Mouse (Mus musculus) cerebellum, adult 11 months (tissue): ENCODE results near the gene A930017K11Rik.

Experiments
- DNase-seq: peaks from one replicate; pipeline ENCODE4 v3.0.0; 2022

Gene A930017K11Rik

GRCm38 (mm10) chr17:25922120-25922519 lies 30.2 kb downstream of the A930017K11Rik start:
- DNase-seq: no peak

DNA sequence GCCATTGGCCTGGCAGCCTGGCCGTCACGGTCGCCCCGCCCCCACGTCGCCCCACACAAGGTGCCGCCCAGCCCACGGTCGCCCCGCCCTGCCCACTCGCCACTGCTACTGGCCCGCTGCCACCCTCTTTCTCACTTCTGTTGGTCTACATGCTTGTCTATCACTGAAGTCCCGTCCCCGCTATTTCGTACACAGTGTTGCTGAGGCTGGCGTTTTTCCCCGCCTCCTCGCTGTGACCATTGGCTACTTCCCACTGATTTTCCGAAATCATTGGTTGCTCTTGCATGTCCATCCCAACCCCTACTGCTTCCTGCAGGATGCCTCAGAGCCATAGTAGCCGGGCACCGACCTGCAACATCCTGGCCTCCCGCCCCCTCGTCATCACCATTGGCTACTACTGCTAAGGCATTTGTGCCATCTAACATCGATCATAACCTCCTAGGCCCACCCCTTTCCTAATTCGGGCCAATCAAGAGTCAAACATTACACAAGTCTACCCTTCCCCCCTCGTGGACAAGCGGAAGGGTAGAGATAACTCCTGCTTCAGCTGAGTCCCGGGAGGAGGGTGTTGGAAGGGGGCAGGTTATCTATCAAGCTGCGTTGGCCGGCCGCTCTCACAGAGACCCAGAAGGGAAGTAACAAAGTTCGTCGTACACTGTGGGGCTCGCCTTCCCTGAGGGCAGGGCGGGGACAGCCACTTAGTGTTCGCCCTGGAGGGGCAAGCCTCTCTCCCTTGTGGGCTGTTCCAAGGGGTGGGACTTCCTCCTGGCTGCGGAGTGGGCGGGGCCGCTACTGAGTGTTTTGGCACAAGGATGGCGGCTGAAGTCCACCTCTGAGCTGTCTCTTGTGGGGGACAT lies 32.4 kb downstream of the A930017K11Rik start:
- peak; percentile 100 for DNase-seq

GRCm38 (mm10) chr17:25919144-25919785 lies 33.1 kb downstream of the A930017K11Rik start, which contains the start of gene Rab40c:
Rab40c (minus strand) TSS chr17:25919727.
- no peak for DNase-seq

DNA sequence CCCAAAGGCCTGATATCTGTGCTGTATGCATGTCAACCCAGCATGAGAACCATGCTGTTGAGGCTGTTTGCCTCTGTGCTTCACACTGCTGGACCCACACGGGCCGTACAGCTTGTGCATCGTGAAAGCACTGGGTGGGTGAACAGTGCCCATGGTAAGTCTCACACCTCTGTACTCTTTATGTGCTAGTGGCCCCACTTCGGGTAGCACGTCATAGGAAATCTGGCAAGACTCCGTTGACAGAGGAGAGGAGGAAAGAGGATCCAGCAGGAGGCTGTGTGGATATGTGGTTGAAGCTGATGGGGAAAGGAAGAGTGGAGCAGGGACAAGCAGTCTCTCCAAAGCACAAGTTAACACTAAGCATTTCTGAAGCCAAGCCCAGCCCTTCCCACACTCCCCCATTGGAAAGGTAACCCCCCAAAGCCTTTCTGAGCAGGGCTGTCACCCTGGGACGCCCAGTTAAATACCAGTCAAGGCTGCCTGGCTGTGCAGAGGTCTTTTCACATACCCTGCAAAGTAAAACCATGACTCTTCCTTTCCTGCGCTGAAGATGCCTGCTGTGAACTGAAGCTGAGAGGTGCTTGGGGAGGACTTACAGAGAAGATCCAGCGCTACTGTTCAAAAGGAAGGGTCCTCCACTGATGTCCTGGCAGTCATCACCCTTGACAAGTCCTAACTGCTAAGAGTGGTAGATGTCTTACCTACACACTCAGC lies 34.2 kb downstream of the A930017K11Rik start:
- DNase-seq: no peak

GRCm38 (mm10) chr17:25916931-25917647 lies 35.3 kb downstream of the A930017K11Rik start:
- DNase-seq: no peak

DNA sequence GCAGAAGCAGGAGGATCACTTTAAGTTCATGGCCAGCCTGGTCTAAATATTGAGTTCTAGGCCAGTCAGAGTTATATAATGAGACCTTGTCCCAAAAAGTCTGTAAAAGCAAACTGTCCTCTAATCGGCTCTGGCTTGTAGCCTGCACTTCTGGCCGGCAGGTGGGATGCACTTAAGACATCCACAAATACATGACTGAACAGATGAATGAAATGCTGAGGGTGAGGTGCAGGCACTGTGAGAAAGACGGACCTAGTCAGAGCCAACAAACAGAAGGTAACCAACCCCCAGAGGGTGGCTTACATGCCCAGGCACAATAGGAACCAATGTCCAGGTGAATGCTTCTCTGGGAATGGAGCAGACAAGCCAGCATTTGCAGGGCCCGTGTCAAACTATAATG lies 38.1 kb downstream of the A930017K11Rik start:
- no peak for DNase-seq

DNA sequence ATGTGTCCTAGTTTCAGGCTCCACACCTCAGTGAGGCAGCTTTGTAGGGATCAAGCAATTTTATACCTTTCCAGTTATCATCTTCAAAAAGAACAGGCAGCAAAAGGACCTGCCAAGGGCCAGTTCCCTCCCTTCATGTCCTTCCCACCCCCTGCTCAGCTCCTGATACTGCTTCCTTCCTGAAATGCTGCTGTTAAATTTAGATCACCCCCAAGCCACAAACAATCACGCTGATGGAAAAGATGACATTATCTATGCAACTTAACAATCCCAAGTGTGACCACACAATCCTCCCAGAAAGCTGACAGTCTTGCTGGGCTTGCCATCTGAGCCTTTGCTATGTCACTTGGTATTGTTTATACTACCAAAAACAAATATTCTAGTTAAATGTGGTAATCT lies 38.5 kb downstream of the A930017K11Rik start:
- DNase-seq: no peak

GRCm38 (mm10) chr17:25913186-25913876 lies 39.0 kb downstream of the A930017K11Rik start:
- DNase-seq: peak; percentile 68

DNA sequence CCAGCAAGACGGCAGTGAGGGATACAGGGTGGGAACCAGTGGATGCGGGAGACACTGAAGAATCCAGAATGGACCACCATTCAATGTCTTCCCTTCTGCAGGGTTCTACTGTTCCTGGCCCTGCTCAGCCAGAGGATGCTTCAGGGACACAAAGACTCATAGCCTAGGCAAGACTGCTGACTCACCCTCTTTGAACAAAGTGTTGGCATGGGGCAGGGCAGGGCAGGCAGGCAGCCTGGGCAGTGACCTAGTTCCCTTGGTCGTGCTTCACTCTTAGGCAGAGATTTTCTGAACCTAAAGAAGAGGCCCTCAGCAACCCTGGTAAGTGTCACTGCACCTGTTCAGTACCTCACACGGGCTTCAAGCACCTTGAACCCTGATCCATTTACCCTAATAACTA lies 40.5 kb downstream of the A930017K11Rik start:
- peak; percentile 67 for DNase-seq

DNA sequence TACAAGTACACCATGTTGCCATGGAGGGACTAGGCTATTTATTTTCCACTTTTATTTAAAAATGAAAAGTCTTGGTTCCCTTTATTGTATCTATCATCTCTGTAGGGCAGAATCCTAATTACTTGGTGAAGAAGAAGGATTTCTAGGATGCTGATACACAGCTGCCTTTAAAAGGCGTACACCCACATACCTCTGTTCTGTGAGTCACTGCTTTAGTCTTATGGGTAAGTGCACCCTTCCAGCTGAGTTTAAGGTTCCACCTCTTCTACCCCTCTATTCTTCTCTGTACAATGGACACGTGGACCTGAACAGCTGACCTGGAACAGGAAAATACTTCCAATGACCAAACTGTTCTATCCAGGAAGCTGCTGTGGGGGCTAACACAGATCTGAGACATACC lies 44.7 kb downstream of the A930017K11Rik start:
- no peak for DNase-seq

GRCm38 (mm10) chr17:25903061-25903460 lies 49.3 kb downstream of the A930017K11Rik start:
- no peak for DNase-seq

DNA sequence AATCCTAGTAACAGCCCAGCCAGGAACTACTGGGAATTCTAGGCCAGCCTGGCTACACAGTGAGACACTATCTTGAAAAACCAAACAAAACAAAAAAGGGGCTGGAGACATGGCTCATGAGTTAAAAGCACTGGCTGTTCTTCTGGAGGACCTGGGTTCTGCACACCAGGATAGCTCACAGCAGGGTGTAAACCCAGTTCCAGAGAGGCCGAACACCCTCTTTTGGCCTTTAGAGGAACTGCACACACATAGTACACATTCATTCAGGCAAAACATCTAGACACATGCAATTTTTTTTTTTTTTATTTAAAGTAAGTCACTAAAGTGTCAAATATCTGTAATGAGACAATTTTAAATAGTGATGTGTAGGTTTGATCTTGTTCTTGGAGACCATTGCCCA lies 52.2 kb downstream of the A930017K11Rik start:
- no peak for DNase-seq
